Mouse (Mus musculus) cerebellum, adult 11-12 months (tissue): ENCODE data around the gene Hs3st2.

Experiments used
- DNase-seq: peaks from one replicate; pipeline ENCODE4 v3.0.0; 2022

The Hs3st2 gene

DNA sequence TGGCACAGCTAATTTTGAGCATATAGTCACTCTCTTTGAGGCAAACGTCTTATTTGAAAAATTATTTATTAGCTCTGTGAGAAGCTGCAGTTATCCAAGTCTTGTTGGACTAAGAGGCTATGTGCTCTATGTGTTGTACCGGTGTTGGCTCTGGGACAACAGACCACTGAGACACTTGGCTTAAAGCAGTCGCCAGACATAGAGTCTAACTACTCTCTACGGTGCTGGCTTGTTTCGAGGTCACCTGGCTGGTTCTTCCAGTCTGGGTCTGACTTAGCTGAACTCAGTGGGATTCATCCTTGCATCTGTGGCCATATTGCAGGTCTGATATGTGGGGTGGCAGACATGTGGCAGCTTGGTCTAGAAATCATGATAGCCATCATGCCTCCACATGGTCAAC, 72.8 kb downstream of the Hs3st2 start:
- DNase-seq, result no peak

DNA sequence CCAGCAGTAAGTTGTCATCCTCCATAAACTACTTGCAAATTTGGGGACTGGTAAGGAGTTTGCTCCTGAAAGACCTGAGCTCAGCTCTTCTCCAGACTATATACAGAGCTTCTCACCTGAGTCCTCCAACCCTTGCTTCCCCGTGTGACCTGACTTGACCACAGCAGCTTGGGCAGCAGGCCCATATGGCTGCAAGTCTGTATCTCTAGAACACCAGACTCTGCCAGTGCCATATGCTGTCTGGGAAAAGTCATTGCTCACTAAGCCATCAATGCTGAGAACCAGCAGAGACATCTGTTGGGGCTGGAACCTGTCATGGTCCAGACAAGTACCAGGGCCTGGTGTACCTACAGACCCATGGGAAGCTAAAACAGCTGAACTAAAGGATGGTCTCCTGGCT, 73.5 kb downstream of the Hs3st2 start:
- DNase-seq, result peak; percentile 6

DNA sequence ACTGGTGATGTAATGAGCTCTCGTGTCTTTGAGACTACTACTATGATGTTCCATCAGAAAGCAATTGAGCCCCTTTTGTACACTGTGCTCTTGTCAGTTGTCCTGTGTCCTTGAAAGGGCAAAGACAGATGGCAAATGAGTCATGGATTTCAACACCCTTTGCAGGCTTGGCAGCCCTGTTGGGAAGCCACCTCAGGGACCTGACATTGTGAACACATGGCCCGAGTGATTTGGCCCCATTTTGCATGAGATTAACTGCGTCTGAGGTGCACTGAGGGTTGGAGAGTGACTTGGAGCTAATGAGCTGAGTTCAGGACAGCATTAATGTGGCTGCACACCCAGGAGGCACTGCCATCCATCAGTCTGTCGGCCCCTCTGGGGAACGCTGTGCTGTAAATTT, 74.7 kb downstream of the Hs3st2 start:
- peak; percentile 14 for DNase-seq

DNA sequence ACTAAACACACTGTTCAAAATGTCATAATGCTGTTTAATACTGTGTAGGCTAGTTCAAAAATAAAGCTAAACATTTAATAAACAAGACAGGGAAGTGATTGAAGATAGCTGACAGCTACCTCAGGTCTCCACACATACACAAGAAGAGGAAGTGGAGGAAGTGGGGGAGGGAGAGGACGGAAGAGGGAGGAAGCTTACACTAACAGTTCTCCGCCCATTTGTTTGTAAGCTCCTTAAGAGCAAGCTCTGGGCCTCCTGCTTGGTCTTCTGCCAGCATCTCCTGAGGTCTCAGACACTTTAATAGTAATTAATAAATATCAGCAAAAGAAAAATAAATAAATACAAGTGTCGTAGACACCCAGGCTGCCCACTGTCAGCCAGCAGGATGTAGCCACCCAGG, 77.8 kb downstream of the Hs3st2 start:
- no peak for DNase-seq

DNA sequence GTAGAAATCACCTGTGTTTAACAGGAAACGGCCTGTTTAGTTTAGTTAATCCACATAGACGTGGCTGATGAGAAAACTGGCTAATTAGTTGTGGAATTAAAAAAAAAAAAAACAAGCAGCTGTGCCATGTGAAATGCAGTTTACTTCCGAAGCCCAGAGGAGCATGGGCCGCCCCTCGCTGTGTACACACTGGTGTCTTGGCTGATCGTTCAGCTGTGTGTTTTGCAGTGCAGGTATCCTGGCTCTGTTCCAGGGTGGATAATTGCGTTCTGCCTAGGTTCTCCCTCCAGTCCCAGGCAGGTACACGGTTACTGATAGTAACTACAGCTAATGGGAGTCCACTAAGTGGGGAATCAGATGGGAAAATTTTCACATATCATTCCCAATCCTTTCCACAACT, 86.6 kb downstream of the Hs3st2 start:
- no peak for DNase-seq

DNA sequence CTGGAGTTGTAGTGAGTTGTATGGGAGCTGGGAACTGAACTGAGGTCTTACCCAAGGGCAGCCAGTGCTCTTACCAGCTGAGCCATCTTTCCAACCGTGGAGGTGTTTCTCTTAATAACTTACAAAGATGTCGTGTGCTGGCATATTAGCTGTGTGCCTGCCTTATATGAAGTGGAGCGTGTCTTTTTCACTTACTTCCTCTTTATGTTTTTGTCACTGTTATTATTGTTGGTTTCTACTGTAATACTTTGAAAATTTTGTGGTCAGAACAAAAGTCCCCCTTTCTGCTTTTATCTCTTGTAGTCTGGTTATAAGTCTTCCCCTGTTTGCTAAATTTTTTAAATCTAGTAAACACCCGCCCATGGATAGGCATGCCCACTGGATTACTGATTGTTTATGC, 88.4 kb downstream of the Hs3st2 start:
- no peak for DNase-seq

DNA sequence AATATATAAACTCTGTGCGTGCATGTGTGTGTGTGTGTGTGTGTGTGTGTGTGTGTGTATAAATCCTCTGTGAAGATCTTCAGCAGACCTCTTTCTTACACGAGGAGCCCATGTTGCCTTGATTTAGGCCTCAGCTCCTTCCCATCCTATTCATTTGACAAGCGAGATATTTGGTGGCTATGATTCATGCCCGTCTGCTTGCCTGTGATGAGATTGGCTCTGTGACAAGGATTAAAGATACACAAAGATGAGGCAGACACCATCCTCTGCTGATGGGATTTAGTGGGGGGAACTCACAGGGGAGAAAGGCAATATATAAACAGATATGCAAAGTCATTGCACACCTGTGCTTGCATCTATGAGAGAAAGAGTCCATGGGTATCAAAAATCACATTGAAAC, 92.9 kb downstream of the Hs3st2 start:
- no peak for DNase-seq

DNA sequence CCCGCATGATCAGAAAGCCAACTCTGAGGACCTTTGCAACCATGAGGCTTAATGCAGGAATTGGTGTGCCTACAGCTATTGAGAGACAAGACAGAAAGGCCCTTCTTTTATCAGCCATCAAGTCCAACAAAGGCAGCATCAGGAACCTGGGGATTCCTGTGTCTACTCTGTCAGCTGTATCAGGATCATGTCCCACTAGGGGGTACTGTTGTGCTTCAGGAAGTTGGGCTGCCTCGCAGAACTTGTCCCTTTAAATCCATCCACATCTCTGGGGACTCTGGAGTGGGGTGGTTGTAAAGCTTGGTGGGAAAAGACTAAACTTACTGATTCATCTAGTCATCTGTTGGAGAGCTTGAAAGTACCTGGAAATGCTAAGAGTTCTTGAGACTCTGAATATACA, 93.6 kb downstream of the Hs3st2 start:
- no peak for DNase-seq

DNA sequence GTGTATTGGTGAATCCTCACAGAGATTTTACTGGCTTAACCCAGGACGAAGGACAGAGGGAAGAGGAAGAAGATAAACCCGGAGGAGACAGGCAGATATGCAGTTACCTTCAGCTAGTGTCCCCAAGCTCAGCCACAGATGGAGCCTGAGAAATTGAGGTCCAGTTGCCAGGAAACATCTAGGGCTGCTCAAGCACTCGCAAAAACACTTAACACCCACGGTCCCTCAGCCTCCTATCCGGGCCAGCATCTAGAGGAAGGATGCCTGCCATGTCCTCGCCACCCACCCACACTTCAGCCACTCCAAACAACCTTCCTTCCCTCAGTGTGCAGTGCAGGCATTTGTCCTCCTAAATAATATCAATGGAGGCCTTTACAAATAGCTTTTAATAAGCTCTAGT, 95.6 kb downstream of the Hs3st2 start:
- no peak for DNase-seq

DNA sequence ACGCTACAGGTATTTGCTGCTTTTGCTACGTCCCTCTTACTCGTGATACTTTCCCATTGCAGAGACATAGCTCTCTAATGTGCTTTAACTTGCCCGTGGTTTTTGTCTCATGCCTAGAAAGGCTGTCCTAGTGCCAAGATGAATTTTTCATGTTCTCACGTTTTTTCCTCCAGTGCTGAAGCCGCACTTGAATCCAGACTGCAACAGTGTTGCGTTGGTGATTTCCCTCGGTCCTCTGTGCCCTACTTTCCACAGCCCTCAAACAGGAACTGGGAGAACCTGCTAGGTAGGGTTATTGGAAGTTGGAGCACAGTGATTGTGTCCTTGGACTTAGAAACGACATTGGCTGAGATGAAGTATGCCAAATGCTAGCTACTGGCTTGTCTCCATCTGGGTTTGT, 97.7 kb downstream of the Hs3st2 start:
- DNase-seq, result no peak

DNA sequence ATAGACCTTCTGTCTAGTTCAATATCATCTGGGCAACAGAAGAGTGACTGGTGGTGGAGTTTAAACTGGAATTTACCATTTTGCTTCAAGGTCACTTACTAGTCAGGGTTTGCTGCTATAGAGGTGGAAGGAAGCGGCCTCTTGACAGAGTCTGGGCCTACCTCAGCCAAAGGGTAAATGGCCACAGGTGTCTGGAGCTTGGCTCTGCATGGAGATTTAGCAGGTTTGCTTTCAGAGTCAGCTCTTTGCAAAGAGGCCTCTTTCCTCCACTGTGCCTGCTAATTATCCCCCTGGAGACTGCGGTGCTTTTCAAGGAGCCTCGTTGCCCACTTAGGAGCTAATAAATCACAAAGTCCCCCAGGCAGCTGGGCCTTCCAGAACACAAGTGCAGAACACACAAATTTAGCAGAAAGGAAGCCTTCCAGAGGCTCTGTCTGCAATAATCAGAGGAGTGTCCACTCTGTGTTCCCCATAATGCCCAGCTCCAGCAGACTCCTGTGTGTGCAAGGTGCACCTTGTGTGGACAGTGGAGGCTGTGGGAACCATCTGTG, 99.9 kb downstream of the Hs3st2 start:
- no peak for DNase-seq

DNA sequence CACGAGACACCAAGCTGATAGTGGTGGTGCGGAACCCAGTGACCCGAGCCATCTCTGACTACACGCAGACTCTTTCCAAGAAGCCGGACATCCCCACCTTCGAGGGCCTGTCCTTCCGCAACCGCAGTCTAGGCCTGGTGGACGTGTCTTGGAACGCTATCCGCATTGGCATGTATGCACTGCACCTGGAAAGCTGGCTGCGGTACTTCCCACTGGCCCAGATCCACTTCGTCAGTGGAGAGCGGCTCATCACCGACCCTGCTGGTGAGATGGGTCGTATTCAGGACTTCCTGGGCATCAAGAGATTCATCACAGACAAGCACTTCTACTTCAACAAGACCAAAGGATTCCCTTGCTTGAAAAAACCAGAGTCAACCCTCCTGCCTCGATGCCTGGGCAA, 108.9 kb downstream of the Hs3st2 start:
- no peak for DNase-seq

DNA sequence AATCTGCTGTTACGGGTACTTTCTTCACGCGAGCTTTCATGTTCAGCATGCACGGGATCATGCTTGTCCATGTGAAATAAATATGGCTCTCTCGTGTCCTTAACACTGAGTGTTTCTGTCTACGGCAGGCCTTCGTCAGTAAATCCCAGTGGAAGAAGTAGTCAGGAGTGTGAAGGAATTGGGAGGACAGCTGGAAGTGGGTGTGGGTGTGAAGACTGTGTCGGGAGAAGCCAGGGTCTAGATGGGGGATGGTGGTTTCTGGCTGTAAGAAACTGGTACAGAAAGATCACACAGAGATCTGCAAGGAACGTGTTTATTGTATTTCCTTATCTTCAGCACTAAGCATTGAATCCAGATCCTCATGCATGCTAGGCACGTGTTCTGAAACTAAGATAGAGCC, 110.0 kb downstream of the Hs3st2 start:
- DNase-seq, result no peak

DNA sequence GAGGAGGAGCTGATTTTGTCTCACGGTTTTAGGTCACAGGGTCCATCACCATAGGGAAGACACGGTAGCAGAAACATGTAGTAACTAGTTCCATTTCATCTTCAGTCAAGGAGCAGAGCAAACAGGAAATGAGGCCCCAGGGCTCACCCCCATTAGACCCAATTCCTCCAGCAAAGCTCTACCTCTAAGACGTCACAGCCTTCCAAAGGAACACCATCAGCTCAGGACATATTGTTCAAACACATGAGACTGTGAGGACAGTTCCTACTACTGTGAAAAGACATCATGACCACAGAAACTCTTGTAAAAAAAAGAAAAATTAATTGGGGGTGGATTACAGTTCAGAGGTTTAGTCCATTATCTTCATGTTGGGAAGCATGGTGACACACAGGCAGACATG, 125.1 kb downstream of the Hs3st2 start:
- DNase-seq, result no peak

DNA sequence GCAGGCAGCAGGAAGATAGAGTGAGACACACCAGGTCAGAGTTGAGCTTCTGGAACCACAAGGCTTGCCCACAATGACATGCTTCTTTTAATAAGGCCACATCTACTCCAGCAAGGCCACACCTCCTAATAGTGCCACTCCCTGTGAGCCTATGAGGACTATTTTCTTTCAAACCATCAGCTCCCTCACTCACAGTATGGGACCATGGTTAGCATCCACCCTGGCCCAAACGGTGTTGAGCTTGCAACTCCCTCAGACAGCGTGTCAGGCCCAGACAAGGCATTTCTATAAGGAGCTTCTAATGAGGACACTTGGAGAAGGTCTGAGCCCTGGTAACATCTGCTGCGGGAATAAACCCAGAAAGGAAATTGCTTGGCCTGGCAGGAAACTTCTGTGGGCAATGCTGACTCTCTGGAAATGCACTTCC, 125.5 kb downstream of the Hs3st2 start:
- DNase-seq, result no peak

DNA sequence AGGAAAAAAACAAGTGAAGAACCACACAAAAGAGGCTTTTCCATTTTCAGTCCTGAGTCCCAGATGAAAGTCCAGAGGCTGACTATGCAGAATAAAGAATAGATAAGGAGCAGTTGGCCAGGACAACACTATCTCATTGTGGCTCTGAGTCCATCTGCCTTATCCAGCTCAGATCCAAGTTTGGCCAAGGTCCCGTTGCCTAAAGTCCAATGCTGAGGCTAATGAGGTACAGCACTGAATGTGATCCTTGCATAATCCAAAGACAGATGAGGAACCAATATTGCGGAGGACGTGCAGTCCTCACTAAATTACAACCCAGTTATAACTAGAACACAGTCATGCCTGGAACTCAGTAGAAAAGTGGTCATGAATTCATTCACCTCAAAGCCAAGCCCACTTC, 130.5 kb downstream of the Hs3st2 start:
- DNase-seq, result no peak

DNA sequence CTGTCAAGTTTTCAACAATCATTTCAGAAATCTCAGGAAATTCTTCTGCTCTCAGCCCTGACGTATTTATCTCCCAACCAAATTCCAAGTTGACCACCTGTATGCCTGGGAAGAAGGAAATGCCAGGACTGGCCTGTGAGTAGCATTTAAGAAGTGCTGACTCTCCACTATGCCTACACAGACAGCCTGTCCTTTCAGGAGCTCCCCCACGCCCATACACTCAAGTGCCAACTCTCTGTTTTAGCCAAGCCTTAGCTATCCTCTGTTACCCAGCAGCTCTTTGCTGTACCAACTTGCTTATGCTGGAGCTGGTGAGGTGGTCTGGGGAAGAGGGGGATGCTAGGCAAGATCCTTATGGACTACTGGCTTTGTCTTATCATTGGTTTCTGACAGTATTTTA, 137.4 kb downstream of the Hs3st2 start:
- no peak for DNase-seq

DNA sequence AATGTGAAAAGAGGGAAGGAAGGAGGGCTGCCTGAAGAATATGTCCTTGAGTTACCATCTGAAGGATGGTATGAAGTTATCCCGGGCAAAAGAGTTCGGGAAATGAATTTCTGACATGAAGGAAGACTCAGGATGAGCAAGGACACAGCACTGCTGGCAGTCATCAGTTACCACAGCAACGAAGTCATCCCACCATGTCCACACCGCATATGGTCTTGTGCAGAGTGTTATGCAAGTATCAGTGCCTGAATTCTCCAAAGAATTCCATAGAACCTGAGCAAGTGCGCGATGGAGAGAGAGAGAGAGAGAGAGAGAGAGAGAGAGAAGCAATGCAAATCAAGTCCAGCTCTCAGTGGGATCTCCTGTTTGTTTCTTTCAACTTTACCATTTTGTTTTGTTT, 142.0 kb downstream of the Hs3st2 start:
- DNase-seq, result no peak

DNA sequence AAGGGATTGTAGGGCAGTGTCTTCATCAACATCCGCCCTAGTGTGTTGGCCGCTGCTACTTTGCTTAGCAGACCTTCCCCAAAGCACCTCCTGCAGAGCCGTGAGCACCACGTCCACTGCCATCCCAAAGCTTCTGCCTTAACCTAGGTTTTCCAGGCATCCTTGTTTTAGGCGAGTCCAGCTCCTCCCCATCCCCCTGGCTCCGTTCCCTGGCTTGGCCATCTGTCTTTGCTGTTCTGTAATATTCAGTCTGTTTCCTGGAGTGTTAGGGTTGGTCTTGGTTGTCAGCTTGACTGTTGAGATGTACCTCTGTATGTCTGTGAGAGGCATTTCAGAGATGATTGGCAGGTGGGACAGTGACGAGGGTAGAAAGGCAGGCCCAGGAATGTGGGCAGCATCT, 142.7 kb downstream of the Hs3st2 start:
- DNase-seq, result peak; percentile 6

DNA sequence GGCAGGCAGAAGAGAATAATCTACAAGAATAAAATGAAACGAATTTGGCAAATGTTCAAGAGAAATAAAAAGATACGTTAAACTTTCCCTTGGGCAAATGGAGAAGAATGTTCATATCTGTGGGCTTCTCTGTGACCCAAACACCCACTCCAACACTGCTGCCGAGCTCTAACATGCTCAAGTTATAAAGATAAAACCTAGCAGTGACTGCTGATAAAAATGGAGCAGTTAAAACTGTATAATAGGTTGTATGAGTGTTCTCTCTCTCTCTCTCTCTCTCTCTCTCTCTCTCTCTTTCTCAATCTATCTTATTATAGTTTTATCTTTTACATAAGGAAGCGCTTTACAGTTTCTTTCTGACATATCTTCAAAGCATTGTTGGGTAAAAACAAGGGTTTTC, 144.3 kb downstream of the Hs3st2 start:
- no peak for DNase-seq

DNA sequence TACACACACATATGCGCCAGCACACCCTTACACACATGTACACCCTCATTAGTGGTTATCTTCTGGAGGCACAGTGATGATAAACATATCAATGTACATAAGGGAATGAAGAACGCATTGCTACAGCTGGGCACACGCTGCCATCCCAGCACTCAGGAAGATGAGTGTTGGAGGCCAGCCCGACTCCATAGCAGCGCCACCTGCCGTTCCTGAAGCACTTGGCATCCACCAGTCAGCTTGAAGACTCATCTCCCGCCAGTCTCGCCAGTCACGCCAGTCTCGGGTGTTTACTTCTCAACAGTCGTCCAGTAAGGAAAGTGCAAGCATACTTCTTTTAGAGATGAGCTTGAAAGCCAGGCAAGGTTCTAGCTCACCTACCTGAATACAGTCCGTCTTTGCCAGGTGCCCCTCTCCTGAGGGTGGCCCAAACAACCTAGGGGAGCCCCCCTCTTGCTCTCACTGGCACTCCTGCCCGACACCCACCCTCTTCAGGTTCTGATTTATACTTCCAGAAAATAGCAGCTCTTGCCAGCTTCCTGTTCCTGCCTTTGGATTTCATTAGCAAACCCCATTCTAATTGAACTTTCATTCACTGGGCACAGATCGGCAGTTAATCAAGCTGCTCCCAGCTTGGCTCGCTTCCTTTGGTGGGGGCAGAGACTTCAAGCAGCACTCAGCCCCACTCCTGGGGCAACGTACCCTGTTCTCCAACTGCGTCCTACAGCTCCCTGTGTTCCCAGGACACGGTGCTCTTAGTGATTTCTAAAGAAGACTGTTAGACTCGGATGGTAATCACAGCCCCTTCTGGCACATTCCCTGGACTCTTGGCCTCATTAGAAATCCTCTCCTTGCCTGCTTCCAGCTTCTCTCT, 148.0 kb downstream of the Hs3st2 start:
- DNase-seq, result peak; percentile 21

DNA sequence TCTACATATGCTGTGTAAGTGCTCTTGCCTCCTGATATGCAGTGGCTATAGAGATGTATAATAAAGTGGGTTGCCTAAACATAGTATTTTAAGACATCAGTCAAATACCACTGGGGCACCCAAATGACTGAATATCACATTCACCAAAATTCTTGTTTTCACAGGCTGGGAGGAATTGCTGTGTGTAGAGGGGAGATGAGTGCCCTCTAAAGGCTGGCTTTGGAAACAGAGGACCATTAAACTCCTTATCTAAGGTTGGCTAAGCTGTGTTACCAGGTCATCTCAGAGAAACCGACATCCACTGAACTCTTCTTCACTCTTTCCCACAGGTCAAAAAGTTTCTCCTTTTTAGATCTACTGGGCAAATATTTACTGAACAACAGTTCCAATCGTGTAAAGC, 150.8 kb downstream of the Hs3st2 start:
- DNase-seq, result no peak

DNA sequence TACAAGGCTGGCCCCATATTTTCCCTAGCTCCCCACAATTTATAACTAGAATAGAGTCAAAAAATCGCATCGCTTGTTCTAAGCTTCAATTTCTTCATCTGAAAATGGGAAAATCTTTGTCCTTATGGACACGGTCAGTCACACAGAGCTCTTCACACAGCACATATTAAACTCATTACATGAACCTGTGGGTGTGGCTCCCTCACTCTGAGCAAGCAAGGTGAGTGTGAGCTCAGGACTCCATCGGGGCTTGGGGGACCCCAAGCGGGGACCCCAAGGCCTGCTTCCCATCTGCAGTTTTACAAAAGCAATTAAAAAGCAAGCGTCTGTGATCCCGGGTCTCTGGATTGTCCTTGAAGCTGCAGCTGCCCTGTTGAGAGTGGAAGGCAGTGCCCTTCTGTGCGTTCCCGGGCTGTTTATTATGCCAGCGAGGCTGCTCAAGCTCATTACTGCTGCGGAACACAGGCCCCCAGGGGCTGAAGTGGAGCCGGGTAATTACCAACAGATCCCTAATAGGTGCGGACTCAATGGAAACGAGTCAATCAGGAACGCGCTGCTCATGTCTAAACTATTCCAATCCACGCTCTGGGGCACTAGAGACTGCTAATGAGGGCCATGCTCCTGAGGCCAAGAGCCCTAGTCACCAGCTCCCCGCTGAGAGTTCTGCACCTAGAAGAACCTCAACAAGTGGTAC, 157.8 kb downstream of the Hs3st2 start:
- peak; percentile 8 for DNase-seq
